Mouse (Mus musculus) embryo, embryonic 10 days (tissue): ENCODE measurements around the gene Trib3.
"Not testable (repeated sequence)": the region's sequence is repeated elsewhere in the genome, so short reads cannot be mapped to it uniquely, and the experiment has no call there.

Source experiments
- DNase-seq: peaks from one replicate; pipeline ENCODE4 v3.0.0-alpha.2; 2015; ENCODE audit warnings: low spot score

Trib3 gene

DNA sequence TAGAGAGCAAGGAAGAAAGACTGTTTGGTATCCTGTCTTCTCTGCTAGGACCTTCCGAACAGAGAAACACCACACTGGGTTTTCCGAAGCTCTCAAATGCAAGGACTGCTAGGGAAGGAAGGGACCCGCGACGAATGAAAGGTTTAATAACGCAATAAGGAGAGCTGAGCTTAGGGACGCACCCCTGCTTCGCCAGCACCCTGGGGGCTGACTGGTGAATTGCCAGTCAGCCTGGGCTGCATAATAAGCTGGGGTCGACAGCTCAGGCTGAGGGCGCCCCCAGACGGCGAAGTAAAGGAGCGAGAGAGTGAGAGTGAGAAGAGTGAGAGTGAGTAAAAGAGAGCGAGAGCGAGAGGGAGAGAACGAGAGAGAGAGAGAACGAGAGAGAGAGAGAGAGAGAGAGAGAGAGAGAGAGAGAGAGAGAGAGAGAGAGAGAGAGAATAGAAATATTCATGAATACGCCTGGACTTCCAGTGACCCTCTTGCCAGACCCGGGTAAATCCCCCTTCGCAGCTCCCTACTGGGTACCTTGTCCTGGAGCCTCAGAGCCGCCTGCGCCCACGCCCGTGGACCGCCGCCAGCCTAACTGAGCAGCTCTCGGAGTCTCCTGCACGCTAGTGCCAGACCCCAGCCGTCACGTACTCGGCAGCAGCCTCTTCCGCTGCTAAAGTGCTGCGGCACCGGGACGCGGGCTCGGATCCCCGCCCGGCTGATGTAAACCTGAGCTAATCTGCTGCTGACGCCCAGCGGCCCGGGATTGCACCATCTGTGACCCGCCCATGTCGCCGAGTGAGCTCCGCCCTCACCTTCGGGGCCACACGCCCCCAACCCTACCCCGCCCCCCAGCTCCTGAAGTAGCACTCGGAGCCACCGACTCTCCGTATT lies at the start of gene Trib3:
Gene Trib3 (minus strand): TSS at position 704 of the 885 bp plus-strand sequence.
- DNase-seq: peak; percentile 90

DNA sequence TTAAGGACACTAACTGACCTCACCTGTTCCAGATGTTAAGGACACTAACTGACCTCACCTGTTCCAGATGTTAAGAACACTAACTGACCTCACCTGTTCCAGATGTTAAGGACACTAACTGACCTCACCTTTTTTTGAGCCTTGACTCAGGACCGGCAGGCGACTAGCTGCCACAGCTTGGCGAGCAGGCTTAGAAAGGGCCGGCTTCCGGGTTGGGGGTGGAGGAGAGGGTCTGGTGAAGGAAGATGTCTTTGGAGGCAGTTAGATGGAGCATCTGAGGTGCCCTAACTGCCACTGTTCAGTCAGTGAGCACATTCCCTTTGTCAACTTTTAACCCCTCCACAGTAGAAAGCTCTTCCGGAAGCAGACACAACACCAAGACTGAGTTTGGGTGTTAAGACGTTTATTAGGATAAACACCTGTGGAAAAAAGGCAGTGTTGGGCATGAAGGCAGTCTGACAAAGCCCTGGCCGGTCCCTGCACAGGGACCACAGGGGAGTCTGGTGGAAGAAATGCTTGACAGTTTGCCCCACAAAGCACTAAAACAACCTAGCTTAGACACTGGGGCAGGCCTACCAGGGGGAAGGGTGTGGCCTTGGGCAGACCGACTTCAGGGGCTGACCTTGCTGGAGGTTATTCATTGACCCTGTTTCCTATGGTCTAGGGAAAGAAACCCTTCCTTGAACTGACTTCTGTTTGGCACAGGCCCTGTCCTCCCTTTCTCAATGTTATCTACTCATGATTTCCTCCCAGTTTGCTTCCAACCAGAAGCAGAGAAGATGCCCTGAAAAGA lies 49.6 kb upstream of the Trib3 start:
- DNase-seq: no peak

DNA sequence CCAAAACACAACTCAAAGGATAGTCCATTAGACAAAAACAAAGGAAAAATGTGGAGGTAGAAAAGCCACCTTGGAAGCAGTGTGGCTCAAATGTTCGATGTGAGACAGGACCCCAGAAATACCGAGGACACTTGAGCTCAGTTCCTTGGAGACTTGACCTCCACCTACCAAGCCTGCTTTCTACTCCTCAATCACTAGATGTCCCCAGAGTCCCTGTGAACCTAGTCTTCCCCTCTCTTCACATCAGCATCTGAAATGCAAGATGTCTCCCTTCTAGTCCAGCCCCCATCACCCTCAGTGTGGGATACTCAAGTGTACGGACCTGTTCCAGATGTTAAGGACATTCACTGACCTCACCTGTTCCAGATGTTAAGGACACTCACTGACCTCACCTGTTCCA lies 49.0 kb upstream of the Trib3 start:
- DNase-seq: peak; percentile 87

DNA sequence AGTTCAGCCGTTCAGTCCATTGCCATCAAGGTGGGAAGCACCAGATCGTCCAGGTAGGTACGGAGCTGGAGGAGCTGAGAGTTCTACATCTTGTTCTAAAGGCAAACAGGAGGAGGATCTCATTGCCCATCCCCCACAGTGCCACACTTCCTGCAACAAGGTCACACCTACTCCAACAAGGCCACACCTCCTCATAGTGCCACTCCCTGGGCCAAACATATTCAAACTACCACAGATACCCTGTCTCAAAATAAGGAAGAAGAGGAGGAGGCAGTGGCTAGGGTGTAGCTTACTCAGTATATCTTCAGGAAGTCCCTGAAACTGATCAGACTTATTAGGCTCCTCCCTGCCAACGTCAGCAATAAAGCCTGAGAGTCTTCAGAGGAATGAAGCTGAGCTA lies 40.4 kb upstream of the Trib3 start:
- DNase-seq: no peak

DNA sequence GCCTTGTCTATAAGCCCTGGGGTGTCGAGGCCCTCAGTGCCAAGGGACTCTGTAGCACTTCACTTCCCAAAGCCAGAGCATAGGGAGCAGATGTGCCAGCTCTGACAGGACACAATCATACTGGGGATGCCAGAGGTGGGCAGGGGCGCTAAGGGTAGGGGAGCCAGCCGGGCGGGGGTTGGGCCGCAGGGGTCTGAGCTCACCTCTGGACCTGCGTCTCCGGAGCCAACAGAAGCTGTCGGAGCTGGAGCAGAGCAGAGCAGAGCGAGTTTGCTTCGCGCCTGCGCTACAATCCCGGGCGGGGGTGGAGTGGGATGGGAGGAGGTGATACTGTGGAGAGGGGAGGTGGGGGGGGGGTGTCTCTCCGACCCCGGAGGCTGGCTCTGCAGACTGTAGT lies 32.5 kb upstream of the Trib3 start, which contains the start of gene Nrsn2:
Gene Nrsn2 (minus strand): TSS at position 294 of the 397 bp plus-strand sequence.
- DNase-seq: no peak

DNA sequence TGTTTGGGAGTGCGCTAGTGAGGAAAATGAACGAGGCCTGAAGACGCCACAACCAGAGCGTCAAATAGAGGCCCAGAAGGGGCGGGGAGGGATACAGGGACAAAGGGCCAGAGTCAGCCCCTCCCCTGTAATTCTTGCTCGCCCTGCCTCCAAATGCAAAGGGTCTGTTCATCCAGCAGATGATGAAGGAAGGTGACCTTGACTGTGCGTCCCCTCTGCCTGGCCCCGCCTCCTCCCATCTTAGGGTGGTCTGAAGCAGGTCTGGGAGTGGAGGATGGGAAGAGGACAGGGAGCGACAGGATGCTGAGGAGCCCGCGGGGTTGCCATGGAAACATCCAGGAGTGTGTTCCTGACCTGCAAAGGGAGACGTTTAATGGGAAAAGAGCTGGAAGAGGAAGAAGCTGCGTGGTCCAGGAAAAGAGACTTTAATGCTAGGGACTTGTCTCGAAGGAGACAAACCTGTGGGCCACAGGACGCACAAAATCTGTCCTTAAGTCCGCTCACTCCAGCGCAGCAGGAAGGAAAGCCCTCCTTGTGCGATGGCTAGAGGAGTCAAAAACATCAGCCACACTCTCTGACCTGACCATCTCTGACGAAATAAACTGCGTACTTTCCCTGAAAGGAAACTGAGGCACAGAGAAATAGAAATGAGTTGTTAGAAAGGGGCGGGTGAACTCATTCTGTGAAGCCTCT lies 32.0 kb upstream of the Trib3 start:
- peak; percentile 66 for DNase-seq

DNA sequence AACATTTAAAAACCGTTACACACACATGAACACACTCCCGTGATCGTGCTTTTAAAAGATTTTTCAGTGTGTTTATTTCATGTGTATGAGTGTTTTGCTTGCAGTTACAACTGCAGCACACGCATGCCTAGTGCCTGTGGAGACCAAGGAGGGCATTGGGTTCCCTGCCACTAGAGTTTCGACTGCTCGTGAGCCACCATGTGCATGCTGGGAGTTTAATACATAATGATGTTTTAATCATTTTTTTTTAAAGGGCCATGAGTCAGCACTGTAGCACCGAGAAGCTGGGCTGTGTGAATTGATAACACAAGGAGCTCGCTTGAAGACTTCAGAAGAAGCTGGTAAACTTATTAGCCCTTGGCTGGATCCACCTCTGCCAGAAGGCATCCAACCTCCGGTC lies 29.7 kb upstream of the Trib3 start:
- no peak for DNase-seq

DNA sequence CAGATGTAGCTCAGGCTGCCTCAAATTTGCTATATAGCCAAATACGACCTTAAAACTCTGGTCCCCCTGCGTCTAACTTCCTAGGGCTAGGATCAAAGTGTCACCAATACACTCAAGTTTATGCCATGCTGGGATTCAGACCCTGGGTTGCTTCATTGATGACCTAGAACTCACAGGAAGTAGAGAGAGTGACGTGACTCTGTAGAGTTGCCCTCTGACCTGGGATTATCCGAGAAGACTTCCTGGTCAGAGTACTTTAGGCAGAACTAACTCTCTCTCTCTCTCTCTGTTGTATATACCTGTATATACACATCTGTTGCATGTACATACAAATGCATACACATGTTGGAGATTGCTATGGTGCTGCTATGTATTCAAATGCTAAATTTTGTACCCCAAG lies 28.8 kb upstream of the Trib3 start:
- no peak for DNase-seq

DNA sequence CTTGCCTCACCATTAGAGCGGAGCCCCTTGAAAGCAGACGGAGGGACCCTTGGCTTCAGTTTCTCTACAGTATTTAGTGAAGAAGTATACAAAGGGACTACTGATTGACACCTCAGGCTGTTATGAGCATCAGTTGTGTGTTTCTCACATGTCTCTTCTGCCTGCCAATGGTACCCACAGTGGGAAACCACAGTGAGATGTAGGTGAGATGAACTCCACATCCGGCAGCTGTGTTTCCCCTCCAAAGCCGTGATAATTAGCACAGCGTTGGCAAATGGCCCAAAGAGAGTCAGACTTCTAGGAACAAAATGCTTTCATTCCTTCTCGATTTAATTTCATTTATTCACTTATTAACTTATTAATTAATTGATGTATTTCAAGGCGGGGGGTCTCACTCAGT lies 28.3 kb upstream of the Trib3 start:
- DNase-seq: no peak

DNA sequence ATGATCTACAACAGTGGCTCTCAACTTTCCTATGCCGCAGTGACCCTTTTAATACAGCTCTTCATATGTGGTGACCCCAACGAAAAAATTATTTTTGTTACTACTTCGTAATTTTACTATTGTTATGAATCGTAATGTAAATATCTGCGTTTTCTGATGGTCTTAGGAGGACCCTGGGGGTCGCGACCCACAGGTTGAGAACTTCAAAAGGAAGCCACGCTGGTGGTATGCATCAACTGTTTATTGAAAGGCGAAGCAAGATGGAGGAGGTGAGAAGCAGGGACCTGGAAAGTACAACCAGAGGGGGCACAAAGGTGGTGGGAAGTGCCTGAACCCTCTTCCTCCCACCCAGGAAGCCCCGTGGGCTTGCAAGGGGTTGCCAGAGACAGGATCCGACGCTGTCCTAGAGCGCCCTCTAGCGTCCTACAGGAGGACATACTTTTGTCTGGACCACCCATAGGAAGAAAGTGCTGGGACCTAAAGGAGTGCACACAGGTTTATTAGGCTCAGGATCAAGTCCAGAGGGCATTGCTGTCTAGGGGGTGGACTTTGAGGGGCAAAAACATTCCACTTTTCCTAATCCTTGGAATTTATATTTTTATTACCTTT lies 24.8 kb upstream of the Trib3 start:
- peak; percentile 89 for DNase-seq

DNA sequence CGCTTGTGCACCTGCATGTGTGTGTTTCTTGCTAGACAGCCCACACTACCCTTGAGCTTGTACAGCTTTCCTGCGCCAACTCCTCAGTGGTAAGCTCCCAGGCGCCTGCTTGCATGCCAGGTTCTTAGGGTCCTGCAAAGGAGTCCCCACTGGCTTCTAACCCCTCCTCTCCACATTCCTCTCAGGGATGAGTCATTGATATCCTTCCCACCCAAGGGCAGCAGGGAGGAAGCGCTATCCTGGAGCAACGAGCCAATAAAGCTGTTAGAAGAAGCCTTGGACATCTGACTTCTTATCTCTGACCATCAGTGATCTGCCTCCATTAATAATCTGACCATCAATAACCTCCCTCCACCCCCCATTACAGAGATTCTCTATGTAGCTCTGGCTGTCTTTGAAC lies 24.1 kb upstream of the Trib3 start:
- DNase-seq: no peak

DNA sequence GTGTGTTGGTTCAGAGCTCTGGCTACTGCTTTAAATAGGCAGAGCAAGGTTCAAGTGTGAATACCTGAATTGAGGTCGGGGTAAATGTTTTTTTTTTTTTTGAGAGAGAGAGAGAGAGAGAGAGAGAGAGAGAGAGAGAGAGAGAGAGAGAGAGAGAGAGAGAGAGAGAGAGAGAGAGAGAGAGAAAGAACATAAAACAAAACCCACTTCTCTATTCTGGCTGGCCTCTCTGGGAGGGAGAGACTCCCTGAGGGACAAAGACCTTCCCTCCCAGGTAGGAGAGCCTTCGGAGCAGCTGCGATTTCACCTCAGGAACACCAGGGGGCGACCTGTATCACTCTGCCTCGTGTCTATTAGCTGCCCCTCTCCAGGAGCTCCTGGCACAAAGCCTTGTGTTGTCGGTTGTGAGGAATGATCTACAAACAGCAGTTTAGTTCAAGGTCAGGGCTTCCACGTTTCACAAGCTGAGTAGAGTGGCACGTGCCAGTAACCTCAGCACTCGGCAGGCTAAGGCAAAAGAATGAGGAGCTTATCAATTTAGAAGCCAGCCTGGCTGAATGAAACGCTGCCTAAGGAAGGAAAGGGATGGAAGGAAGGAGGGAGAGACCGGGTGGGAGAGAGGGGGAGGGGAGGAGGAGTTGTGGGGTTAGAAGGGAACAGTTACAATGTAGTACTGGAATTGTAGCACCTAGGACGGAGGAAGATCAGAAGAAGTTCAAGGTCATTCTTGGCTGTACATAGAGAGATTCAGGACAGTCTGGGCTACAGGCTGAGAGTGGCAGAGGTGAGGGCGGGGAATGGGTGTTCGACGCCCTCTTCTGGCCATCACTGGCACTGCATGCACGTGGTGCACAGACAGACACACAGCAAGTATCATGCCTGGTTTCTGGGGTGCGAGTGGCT lies 19.7 kb upstream of the Trib3 start:
- DNase-seq: peak; percentile 89

DNA sequence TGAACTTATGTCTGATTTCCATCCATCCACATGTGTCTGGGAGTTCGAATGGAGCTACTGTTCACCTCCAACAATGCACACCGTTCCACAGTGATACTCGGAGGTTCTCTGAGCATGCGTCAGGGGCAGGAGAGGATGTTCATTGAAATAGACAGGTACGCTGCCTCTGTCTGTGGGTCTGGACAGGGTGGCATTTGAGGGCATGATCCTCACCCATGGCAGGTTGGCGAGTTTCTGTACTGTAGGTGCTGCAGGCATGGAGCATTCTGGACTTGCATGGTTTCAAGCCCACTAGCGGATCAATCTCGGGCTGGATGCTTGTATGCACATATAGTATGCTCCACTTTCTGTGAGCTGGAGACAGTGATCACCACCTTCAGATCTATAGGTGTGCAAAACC lies 17.4 kb upstream of the Trib3 start:
- DNase-seq: no peak

DNA sequence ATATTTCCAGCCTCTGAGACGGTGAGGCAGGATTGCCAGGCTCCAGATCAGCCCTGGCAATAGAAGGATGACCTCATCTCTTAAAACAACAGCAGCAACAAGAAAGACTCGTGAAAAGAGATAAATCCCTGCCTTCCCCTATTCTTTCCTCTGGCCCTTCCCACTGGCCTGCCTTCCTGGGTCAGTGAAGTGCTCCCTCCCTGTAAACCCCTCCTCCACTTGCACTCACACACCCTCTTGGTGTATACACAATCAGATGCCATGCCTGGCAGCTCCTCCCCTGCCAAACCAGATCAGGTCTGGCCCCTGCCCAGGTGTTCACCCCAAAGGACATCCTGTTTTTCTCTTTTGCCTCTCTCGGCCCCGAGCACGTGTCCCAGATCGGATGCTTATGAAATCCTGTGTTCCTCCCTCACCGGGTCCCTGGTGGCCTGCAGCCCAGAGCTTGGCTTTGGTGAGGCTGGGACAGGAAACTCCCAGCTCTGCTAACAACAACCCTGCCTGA lies 16.5 kb upstream of the Trib3 start:
- no peak for DNase-seq

DNA sequence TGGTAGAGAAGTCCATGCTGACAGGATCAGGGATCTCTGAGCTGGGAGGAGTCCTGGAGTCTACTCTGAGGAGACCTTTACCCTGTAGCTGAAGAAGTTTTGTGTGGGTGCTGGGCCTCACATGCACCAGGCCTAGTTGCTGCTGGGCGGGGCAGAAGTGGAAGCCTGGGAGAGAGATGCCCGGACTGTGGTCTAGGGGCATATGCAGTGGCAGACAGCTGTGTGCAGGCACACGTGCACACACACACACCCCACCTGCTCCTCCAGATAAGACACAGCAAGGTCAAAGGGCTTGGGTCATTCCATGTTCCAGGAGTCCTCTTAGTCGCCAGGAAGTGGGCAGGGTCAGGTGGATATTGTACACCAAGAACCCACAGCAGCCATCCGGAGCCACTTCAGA lies 15.8 kb upstream of the Trib3 start:
- DNase-seq: no peak

DNA sequence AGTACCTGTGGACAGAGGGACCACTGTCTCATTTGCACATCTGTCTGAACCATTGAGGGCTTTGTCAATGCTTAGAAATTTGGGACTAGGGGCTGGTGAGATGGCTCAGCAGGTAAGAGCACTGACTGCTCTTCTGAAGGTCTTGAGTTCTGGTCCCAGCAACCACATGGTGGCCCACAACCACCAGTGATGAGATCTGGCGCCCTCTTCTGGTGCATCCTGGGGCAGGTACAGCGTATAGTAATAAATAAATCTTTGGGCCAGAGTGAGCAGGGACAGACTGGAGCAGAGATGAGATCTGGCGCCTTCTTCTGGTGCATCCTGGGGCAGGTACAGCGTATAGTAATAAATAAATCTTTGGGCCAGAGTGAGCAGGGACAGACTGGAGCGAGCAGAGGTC lies 15.1 kb upstream of the Trib3 start:
- DNase-seq: not testable (repeated sequence)

DNA sequence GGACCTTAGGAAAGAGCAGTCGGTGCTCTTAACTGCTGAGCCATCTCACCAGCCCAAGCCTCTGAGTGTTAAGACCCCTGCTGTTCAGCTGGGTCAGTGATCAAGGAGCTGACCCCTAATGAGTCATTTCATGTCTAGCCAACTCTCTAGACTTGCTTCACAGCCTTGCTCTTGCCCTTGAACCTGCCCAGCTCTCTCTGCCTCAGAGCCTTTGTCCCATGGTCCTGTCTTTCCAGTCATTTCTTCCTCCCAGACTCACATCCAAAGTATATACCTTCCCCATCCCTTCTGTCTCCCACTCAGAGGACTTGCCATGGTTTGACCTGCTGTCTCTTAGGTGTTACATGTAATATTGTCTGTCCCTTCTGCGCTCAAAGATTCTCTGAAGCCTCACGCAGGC lies 13.4 kb upstream of the Trib3 start:
- no peak for DNase-seq

DNA sequence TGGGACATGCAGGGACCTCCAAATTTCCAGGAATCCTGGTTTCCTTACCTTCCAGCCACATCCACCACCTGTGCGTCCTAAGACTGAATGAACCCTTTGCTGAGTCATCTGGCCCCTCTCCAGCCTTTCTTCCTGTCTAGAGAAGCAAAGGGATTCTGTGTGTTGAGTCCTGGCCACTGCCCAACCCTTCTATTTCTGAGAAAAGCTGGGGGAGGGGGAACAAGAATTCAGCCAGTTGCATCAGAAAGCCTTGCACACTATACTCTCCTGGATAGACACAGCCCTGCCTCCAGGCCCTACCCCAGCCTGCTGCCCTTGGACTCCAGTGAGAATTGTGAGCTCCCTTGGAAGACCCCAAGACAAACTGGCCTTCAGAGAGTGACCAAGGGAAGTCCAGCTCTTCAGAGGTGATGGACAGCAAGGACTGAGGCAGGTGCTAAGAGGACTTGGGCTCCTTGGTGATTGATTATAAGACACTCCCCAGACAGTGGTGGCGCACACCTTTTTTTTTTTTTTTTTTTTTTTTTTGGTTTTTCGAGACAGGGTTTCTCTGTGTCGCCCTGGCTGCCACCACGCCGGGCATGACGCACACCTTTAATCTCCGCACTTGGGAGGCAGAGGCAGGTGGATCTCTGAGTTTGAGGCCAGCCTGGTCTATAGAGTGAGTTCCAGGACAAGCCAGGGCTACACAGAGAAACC lies 6.2 kb upstream of the Trib3 start:
- no peak for DNase-seq

DNA sequence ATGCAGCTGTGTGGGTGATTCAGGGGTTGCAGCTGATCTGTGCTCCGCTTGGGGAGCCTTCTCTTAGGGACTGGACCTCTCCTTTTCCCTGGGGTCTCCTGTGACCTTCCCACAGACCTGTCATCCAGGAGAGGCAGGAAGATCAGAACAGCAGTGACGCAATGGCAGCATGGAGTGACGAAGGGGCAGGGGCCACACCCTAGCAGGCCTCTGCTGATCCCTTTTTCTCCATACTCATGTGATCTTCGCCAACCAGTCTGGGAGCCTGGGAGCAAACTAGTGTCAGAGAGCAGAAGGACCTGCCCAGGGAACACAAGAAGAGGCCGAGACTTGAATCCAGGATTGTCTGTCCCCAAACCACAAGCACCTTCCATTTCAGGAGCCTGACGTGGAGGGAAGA lies 5.4 kb upstream of the Trib3 start:
- DNase-seq: no peak

DNA sequence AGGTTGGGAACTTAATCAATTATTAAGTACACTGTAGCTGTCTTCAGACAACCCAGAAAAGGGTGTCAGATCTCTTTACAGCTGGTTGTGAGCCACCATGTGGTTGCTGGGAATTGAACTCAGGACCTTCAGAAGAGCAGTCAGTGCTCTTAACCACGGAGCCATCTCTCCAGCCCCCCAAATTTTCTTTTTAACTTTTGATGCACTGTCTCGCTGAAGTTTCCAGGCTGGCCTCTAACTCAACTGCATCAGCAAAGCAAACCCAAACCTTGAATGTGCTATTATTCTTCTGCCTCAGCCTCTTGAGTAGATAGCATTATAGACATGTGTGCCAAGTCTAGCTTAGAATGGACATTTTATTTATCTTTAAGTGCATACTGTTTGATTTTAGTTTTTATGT lies 3.9 kb upstream of the Trib3 start:
- no peak for DNase-seq
